Mouse (Mus musculus): ENCODE results near the gene Ly6g6e. TPM values are rescaled to one million over a fixed set of nuclear protein-coding genes. Genes with fewer than 3 reads are reported as not detected.
"Not testable (repeated sequence)": the region's sequence is repeated elsewhere in the genome, so short reads cannot be mapped to it uniquely, and the experiment has no call there.

The Ly6g6e gene
- total RNA-seq (2021) = under 1 TPM in 1 of 2 experiments, not detected in 1; 0.50 TPM
- long read RNA-seq, experiment 1 = 0 reads
- long read RNA-seq, experiment 2 = 0 reads

DNA sequence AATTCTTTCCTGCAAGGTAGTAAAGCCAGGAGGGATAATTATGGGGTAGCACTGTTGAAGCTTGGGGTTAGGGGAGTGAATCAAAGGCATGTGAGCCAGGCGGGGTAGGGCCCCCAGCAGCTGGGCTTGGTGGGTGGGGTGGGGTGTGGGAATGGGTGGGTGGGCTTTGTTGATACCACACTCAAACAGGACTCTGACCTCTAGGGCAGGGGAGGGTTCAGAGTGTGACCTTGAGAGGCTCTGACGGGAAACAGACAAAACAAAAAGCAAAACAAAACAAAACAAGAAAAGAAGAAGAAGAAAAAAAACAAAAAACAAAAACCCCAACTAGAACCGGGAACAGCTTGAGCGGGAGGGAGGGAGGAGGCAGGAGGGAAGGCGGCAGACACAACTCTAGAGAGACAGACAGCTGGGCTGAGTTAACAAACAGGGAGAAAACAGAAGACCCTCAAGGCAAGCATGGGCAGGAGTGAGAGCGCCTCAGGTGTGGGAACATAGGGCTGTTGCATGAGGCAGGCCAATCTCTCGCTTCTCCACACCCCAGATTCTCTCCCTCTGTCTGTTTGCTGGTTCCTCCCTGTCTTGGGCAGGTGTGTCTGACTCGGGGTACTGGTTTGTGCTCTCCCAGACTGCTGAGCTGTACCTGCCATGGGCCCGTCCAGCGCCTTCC lies at the start of gene Ly6g6e:
TSS of gene Ly6g6e (plus strand) at position 396 of the 670 bp plus-strand sequence.
- DNase-seq = no peak

GRCm38 (mm10) chr17:35027277-35028068 lies 49.2 kb upstream of the Ly6g6e start, which contains the start of gene Sapcd1:
TSS of gene Sapcd1 (minus strand) at chr17:35028016.
- DNase-seq = no peak

DNA sequence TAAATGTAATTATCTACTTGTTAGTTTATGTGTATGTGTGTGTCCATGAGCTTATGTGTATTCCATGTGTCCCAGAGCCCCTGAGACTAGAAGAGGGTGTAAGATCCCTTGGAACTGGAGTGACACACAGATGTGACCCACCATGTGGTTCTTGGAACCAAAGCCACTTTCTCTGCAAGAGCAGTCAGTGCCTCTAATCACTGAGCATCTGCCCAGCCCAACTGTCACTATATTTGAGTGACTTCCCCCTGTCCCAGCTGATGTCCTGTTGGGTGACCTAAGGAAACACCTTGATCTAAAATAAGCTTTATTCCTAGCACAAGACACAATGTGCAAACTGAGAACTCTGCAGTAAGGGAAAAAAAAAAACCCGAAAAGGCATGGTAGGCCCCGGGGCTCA lies 48.4 kb upstream of the Ly6g6e start:
- no peak for DNase-seq

- DNase-seq = peak in 1 of 2 experiments; percentile 40
Measured at GRCm38 (mm10) chr17:35029691-35030532, 46.8 kb upstream of the Ly6g6e start.

- DNase-seq = no peak
Measured at GRCm38 (mm10) chr17:35031272-35031671, 45.4 kb upstream of the Ly6g6e start.

DNA sequence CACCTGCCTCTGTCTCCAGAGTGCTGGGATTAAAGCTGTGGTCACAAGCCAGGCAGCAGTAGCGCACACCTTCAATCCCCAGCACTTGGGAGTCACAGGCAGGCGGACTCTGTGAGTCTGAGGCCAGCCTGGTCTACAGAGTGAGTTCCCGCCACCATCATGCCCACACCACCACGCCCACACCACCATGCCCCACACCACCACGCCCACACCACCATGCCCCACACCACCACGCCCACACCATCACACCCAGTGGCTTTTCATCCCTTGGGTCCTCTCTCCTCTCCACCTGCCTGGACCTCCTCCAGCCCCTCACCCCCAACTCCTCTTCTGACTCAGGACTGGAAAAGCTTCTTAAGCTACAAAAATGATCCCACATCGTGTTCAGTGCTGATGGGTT lies 44.8 kb upstream of the Ly6g6e start:
- no peak for DNase-seq

DNA sequence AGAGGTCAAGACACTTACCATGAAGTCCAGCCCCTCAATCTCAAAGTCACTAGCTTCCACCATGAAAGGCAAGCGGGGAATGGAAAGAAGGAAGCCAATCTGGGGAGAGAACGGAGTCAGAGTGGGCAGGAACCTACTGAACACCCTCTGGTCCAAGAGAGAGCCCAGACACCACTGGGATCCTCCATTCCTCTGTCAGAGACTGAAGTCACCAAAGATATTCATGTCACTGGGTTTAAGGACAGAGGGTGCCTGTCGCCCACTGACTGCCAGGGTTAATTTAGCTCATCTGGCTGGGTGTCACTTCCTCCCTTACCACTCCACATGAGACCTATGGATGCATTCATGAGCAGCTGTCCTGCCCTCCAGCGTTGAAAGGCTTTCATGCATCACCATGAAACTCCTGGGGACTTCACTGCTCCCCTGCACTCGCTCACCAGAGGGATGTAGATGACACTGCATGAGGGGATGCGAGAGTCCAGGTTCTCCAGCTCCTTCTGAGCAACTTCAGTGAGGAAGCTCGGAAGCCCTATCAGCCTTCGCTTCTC lies 44.3 kb upstream of the Ly6g6e start:
- DNase-seq = no peak

GRCm38 (mm10) chr17:35033703-35034102 lies 43.0 kb upstream of the Ly6g6e start:
- DNase-seq = not testable (repeated sequence)

GRCm38 (mm10) chr17:35034896-35035295 lies 41.8 kb upstream of the Ly6g6e start:
- no peak for DNase-seq

DNA sequence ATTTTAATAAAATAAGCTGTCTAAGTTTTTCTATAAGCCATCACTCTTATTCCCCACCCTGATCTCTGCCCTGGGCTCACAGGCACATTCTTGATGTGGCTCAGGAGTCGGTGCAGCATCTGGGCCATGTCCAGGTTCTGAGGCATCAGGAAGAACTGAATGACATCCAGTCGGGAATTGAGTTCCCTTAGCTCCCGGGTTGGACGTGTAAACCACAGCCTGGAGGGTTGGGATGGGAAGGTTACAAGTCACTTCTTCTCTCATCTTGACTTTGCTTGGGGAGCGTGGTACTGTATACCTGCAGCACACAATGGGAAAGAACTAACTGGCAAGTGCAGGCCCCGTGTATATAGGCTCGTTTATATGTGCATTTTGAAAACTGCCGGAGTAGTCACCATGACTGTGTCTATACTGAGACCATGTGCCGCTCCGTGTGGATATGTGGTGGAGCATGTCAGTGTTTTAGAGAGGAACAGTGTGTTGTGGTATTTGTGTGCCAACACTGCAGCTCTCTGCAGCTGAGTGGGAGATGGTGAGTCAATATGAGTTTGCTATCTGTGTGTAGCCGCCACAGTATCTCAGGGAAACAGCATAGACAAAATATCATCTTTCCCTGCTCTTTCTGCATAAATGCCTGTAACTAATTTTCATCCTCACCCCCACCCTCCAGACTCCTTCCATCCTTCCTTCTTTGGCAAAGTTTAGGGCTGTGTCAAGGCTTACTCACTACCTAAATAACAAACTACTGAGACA lies 37.4 kb upstream of the Ly6g6e start:
- DNase-seq = no peak

DNA sequence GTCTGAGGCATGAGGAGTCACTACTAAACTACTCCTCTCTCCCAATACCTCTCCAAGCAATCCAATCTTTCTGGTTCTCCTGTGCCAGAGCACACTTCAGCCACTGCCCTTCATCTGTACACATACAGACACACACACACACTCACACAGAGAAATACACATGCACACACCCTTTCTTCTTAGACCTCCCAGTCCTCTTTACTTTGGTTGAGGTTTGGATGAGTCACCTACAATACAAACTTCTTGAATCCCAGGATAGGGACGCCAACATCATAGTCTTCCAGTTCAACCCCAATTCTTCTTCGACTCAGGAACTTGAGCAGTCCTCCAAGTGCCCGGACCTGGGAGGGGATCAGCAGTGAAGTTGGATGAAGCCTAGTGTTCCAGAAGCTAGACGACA lies 32.9 kb upstream of the Ly6g6e start:
- DNase-seq = no peak

DNA sequence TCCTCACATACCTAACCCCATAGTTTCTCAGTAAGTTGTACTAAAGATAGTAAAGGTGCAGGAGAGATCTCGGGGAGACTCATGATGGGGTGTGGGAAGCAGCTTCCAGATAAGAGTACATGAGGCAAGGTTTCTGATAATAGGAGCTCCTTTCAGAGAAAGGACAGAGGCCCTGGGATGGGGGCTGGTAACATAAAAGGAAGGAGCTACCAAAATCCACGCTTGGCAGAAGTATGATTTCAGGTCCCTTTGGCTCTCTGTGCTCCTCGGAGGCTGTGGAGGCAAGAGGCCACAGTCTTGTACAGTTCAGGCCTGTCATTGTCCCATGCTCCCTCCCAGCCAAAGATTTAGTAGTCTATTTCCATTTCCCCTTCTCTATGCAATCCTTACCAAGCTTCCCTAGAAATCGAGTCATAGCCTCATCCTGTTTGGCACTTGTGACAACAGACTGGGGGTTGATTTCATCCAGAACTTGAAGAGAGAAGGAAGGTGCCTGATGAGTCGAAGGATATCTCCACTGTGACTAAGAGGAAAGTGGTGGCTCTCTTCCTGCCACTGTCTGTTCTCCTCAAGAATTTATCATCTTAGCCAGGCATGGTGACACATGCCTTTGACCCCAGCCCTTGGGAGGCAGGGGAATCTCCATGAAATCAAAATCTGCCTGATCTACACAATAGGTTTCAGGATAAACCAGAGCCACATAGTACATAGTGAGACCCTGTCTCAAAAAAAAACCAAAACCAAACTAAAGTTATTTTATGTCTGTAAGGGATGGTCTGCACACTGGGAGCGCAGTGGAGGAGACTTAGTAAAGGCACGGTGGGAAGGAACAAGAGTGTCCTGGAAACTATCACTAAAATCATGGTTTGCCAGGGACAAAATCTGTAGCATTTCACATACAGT lies 31.5 kb upstream of the Ly6g6e start:
- DNase-seq = no peak

DNA sequence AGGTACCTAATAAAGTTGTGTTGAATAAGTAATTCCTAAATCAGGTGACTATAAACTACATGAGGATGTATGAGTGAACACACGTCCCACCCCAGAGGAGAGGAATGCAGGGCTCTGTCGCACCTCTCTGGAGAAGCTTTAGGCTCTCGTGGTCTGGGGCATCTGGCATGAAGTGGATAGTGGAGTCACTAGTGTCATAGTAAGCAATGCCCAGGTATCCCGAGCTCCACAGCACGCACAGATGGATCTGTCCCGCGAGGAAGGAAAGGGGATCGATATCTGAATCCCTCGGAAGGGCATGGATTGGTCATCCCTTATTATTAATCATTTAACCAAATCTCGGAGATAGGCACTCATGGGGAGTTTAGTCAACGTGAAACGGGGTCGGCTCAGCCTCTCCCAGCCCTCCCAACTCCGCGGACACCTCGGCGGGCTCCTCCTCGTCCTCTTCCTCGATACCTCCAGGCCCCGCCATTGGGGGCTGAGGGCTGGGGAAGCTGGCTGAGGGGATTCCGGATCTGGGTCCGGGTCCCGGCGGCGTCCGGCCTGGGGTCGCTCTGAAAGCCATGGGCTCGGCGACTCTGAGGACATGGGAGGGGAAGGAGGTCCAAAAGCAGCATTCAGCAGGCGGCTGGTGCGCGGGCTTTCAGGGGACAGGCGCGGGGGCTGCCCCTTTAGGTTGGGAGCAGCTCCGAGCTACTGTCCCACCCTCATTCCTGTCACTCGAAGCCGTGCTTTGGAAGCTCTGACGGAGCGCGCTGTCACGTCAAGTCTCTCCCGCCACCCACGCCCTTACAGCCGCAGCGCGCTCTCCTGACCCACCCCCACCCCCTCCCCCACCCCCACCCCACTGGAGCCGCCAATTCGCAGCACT lies 30.7 kb upstream of the Ly6g6e start:
- no peak for DNase-seq

DNA sequence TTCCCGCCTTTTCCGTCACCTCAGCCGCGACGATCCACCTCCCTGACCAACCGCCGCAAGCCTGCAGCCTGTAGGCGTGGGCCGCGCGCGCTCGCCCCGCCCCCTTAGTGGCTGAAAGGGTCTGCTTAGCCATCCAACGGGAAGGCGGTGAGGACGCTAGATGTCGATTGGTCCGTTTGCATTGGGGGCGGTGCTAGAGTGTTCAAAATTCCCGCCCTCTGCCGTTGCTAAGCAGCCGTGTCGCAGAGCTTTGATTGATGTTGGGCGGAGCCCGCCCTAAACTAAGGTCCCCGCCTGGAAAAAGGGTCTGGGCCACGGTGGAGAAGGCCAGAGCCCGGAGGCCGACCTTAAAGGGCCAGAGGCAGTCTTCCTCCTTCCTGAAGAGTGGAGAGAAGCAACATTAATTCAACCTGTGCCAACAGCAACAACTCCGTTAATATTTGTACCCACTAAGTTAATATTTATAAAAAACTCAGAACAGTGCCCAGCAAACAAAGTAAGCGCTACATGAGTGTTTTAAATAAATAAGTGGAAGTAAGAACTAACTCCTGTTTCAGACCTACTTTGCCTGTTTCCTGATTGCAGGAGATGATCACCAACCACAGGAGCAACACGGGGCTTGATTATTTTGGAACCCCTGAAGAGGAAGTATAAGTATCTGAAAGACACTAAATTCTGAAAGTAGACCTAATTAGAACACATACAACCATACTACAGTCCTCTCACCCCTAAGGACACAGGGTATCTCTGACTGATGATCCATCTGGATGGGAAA lies 29.8 kb upstream of the Ly6g6e start, which contains the start of gene Msh5:
TSS of gene Msh5 (minus strand) at position 65 of the 775 bp plus-strand sequence.
- DNase-seq = peak; percentile 96 to 97

DNA sequence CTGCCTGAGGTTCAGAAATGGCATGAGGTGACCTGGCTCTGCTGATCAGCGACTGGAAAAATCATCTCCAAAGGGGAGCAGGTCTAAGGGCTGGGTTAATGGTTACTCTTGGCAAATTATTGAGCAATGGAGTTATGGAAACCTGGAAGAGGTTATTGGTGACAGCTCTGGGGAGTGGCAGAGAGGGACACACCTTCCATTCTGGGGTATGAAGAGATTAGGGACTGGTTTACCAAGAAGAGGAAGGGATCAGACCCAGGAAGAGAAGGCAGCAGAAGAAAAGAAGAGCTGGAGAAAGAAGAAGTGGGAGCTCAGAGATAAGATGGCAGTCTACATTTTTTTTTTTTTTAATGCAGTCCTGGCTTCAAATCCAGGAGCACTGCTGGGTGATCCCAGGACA lies 29.0 kb upstream of the Ly6g6e start:
- no peak for DNase-seq

- DNase-seq = no peak
Measured at GRCm38 (mm10) chr17:35048149-35048931, 28.4 kb upstream of the Ly6g6e start.

- no peak for DNase-seq
Measured at GRCm38 (mm10) chr17:35048932-35049440, 27.7 kb upstream of the Ly6g6e start.

Measured in adrenal gland, postnatal 36 days (tissue).